In genomic region chr2:112266780-112267179, GRCm38 (mm10) we compare ENCODE assay signal across 8 mouse cellular contexts. TPM values are rescaled to one million over a fixed set of nuclear protein-coding genes. Genes with fewer than 3 reads are reported as not detected.
DNase-seq lines count a peak whose midpoint lies in the region; ATAC-seq and TF ChIP-seq lines count a peak whose summit lies in the region.

No protein-coding gene starts in this region.

- no peak for TF ChIP-seq POLR2A in MEL (IDR thresholded peaks at IDR 0.05; ENCODE audit: control insufficient read depth in 1 of 2, insufficient read depth in 1 of 2, low read depth in 1 of 2, low read length in 2 of 2, poor library complexity in 1 of 2)

- H3K4me1 ChIP-seq in MEL (ENCODE audit: control insufficient read depth in 1 of 2, insufficient read depth in 2 of 2, low read length in 2 of 2): peaks cover 19 to 20% of the 10 kb centered on the region in 2 experiments
- H3K4me1 ChIP-seq in erythroblast, embryonic 14.5 days (ENCODE audit: control insufficient read depth): peaks cover 76% of the 10 kb centered on the region
- peaks cover 35% of the 10 kb centered on the region for H3K4me1 ChIP-seq in hindbrain, embryonic 12.5 days
- H3K4me1 ChIP-seq in lung, postnatal 0 days (ENCODE audit: insufficient read depth, low read depth, low read length): peaks cover 5% of the 10 kb centered on the region; the same call in 1 of the 2 replicates
- peaks cover 10% of the 10 kb centered on the region for H3K4me1 ChIP-seq in stomach, embryonic 15.5 days

- H3K9ac ChIP-seq in MEL (ENCODE audit: control insufficient read depth, low read depth, low read length, poor library complexity, severe bottlenecking): peak overlapping the region; percentile 52
- peak overlapping the region; percentile 81 for H3K9ac ChIP-seq in hindbrain, embryonic 12.5 days
- H3K9ac ChIP-seq in lung, postnatal 0 days (replicated peaks; ENCODE audit: low read depth): peak overlapping the region; percentile 73
- H3K9ac ChIP-seq in stomach, embryonic 15.5 days: no peak overlapping the region

- H3K4me2 ChIP-seq in hindbrain, embryonic 12.5 days (replicated peaks): peak overlapping the region; percentile 92
- H3K4me2 ChIP-seq in lung, postnatal 0 days (replicated peaks; ENCODE audit: low read depth, low read length): peak overlapping the region; percentile 67
- H3K4me2 ChIP-seq in stomach, embryonic 15.5 days: peak overlapping the region; percentile 76

- peak overlapping the region; percentile 66 to 75 for H3K4me3 ChIP-seq in MEL (ENCODE audit: control insufficient read depth in 1 of 2, insufficient read depth in 1 of 2, low read depth in 2 of 2, low read length in 2 of 2)
- H3K4me3 ChIP-seq in erythroblast, embryonic 14.5 days (replicated peaks): peak overlapping the region; percentile 100
- peak overlapping the region; percentile 82 for H3K4me3 ChIP-seq in hindbrain, embryonic 12.5 days
- peak overlapping the region; percentile 84 for H3K4me3 ChIP-seq in lung, postnatal 0 days (ENCODE audit: low read depth, low read length)
- H3K4me3 ChIP-seq in stomach, embryonic 15.5 days (replicated peaks): peak overlapping the region; percentile 78

- DNase-seq in gastrocnemius, adult 18-20 months (ENCODE audit: low spot score): peak; percentile 59
- DNase-seq in gastrocnemius, postnatal 36 days: no peak
- peak; percentile 71 for DNase-seq in MEL (ENCODE audit: low read depth, low spot score)
- DNase-seq in lung, postnatal 0 days (ENCODE audit: low spot score): no peak
- DNase-seq in layer of hippocampus, postnatal 25 days (ENCODE audit: extremely low spot score in 1 of 2, low spot score in 1 of 2): no peak

- no peaks in the 10 kb centered on the region for H3K27me3 ChIP-seq in MEL (ENCODE audit: control insufficient read depth in 1 of 2, insufficient read depth in 2 of 2, low read length in 2 of 2)
- H3K27me3 ChIP-seq in erythroblast, embryonic 14.5 days (ENCODE audit: control insufficient read depth): no peaks in the 10 kb centered on the region
- H3K27me3 ChIP-seq in hindbrain, embryonic 12.5 days: no peaks in the 10 kb centered on the region
- H3K27me3 ChIP-seq in lung, postnatal 0 days (replicated peaks; ENCODE audit: insufficient read depth, low read length): no peaks in the 10 kb centered on the region
- no peaks in the 10 kb centered on the region for H3K27me3 ChIP-seq in stomach, embryonic 15.5 days (replicated peaks)

- no peak for TF ChIP-seq EP300 in MEL (IDR thresholded peaks at IDR 0.05; ENCODE audit: low read depth in 1 of 2, low read length in 2 of 2)
- TF ChIP-seq EP300 in lung, postnatal 0 days (IDR thresholded peaks at IDR 0.05): no peak

- H3K79me2 ChIP-seq in MEL (ENCODE audit: control insufficient read depth, insufficient read depth, low read length, poor library complexity): peaks cover 39% of the 10 kb centered on the region

- no peak for ATAC-seq in hindbrain, embryonic 12.5 days (ENCODE audit: low FRiP score)
- no peak for ATAC-seq in lung, postnatal 0 days
- no peak for ATAC-seq in stomach, embryonic 15.5 days (ENCODE audit: insufficient read depth, low FRiP score, low read depth)

- peaks cover 3 to 30% of the 10 kb centered on the region in 2 experiments; a peak in 3 of 4 replicates for H3K36me3 ChIP-seq in MEL (ENCODE audit: control insufficient read depth in 1 of 2, insufficient read depth in 2 of 2, low read length in 2 of 2)
- peaks cover 19% of the 10 kb centered on the region for H3K36me3 ChIP-seq in erythroblast, embryonic 14.5 days (ENCODE audit: control insufficient read depth)
- H3K36me3 ChIP-seq in hindbrain, embryonic 12.5 days: no peaks in the 10 kb centered on the region
- no peaks in the 10 kb centered on the region for H3K36me3 ChIP-seq in lung, postnatal 0 days (ENCODE audit: insufficient read depth, low read length)
- H3K36me3 ChIP-seq in stomach, embryonic 15.5 days: no peaks in the 10 kb centered on the region

- peak overlapping the region; percentile 92 for H3K27ac ChIP-seq in MEL (ENCODE audit: control insufficient read depth, low read depth, low read length)
- no peak overlapping the region for H3K27ac ChIP-seq in hindbrain, embryonic 12.5 days
- H3K27ac ChIP-seq in lung, postnatal 0 days (ENCODE audit: low read length): peak overlapping the region; percentile 93; the same call in 1 of the 2 replicates
- no peak overlapping the region for H3K27ac ChIP-seq in stomach, embryonic 15.5 days

- H3K9me3 ChIP-seq in MEL (replicated peaks; ENCODE audit: insufficient read depth, low read length): no peaks in the 10 kb centered on the region
- no peaks in the 10 kb centered on the region for H3K9me3 ChIP-seq in erythroblast, embryonic 14.5 days (ENCODE audit: control insufficient read depth, low read length)
- no peaks in the 10 kb centered on the region for H3K9me3 ChIP-seq in hindbrain, embryonic 12.5 days (replicated peaks)
- H3K9me3 ChIP-seq in lung, postnatal 0 days (ENCODE audit: low read length): no peaks in the 10 kb centered on the region
- no peaks in the 10 kb centered on the region for H3K9me3 ChIP-seq in stomach, embryonic 15.5 days

- no peak for TF ChIP-seq RAD21 in MEL (IDR thresholded peaks at IDR 0.05; ENCODE audit: low read depth, low read length)

- no peak for TF ChIP-seq CTCF in MEL (IDR thresholded peaks at IDR 0.05 in 2 of 3, conservative IDR thresholded peaks at IDR 0.05 in 1 of 3; ENCODE audit: control insufficient read depth in 1 of 3, insufficient read depth in 1 of 3, low read depth in 2 of 3, low read length in 3 of 3, poor library complexity in 1 of 3, severe bottlenecking in 1 of 3)
- no peak for TF ChIP-seq CTCF in lung, postnatal 0 days (IDR thresholded peaks at IDR 0.05)

- 55% methylated on average over 10 of the region's 10 CpGs for WGBS in hindbrain, embryonic 12.5 days
- 26% methylated on average over 10 of the region's 10 CpGs for whole genome bisulfite sequencing in lung, postnatal 0 days
- WGBS in stomach, embryonic 15.5 days: 24% methylated on average over 10 of the region's 10 CpGs

- intact Hi-C loops in gastrocnemius, postnatal 36 days (cut with DNase I): loop anchor here (10.0 kb wide), 1 partner anchor 48 kb away; no protein-coding TSS in a partner anchor

RNA-seq across cellular contexts. Expression of gene Gm21985, which starts 0.7 kb away (rescaled TPM):
- under 1 TPM; 0.24 to 0.80 TPM for total RNA-seq in gastrocnemius, adult 18-20 months (2021)
- total RNA-seq in gastrocnemius, postnatal 36 days (2021): under 1 TPM in 1 of 2 experiments, not detected in 1; 0.44 TPM
- total RNA-seq in MEL (2012; rRNA removed): 0.04 TPM in 1 of 2 replicates, not detected in the other
- not detected for polyA plus RNA-seq in MEL (2012; ENCODE audit: insufficient read depth in 1 of 2, insufficient read length in 2 of 2, low read depth in 1 of 2, low replicate concordance in 2 of 2, missing spikeins in 1 of 2)
- not detected in 2 replicates for polyA plus RNA-seq in erythroblast, embryonic 14.5 days (2012)
- polyA plus RNA-seq in hindbrain, embryonic 12.5 days (2016; fragmentation: Nextera tagmentation; extraction: Ambion mirVana): not detected in 2 replicates
- polyA plus RNA-seq in lung, postnatal 0 days (2015; fragmentation: Nextera tagmentation; extraction: Ambion mirVana): not detected in 2 replicates
- polyA plus RNA-seq in stomach, embryonic 15.5 days (2015; fragmentation: Nextera tagmentation; extraction: Ambion mirVana): not detected in 2 replicates
- total RNA-seq in layer of hippocampus, postnatal 25 days (2021): 1 to 10 TPM in 1 of 2 experiments, under 1 TPM in 1; 0.54 to 5.3 TPM

RNA-seq across cellular contexts. Expression of gene Slc12a6, which starts 1.2 kb away (rescaled TPM):
- 10 to 100 TPM; 26.2 to 26.4 TPM for total RNA-seq in gastrocnemius, adult 18-20 months (2021)
- 10 to 100 TPM; 18.5 to 27.1 TPM for total RNA-seq in gastrocnemius, postnatal 36 days (2021)
- total RNA-seq in MEL (2012; rRNA removed): 20.4 and 21.7 TPM in 2 replicates
- 10 to 100 TPM in 1 of 2 experiments, not detected in 1; 21.2 TPM for polyA plus RNA-seq in MEL (2012; ENCODE audit: insufficient read depth in 1 of 2, insufficient read length in 2 of 2, low read depth in 1 of 2, low replicate concordance in 2 of 2, missing spikeins in 1 of 2)
- polyA plus RNA-seq in erythroblast, embryonic 14.5 days (2012): 0.24 and 0.47 TPM in 2 replicates
- polyA plus RNA-seq in hindbrain, embryonic 12.5 days (2016; fragmentation: Nextera tagmentation; extraction: Ambion mirVana): 20.4 and 21.1 TPM in 2 replicates
- 9.0 and 9.7 TPM in 2 replicates for polyA plus RNA-seq in lung, postnatal 0 days (2015; fragmentation: Nextera tagmentation; extraction: Ambion mirVana)
- polyA plus RNA-seq in stomach, embryonic 15.5 days (2015; fragmentation: Nextera tagmentation; extraction: Ambion mirVana): 10.5 and 11.8 TPM in 2 replicates
- 100 to 1,000 TPM in 1 of 2 experiments, 10 to 100 TPM in 1; 94.4 to 109 TPM for total RNA-seq in layer of hippocampus, postnatal 25 days (2021)

RNA-seq across cellular contexts. Expression of gene Nop10, which starts 5.1 kb away (rescaled TPM):
- total RNA-seq in gastrocnemius, adult 18-20 months (2021): 10 to 100 TPM; 52.3 to 59.1 TPM
- total RNA-seq in gastrocnemius, postnatal 36 days (2021): 10 to 100 TPM; 46.2 to 50.4 TPM
- total RNA-seq in MEL (2012; rRNA removed): 275 and 283 TPM in 2 replicates
- 100 to 1,000 TPM in 1 of 2 experiments, not detected in 1; 253 TPM for polyA plus RNA-seq in MEL (2012; ENCODE audit: insufficient read depth in 1 of 2, insufficient read length in 2 of 2, low read depth in 1 of 2, low replicate concordance in 2 of 2, missing spikeins in 1 of 2)
- 1.5 and 1.9 TPM in 2 replicates for polyA plus RNA-seq in erythroblast, embryonic 14.5 days (2012)
- 118 and 127 TPM in 2 replicates for polyA plus RNA-seq in hindbrain, embryonic 12.5 days (2016; fragmentation: Nextera tagmentation; extraction: Ambion mirVana)
- 116 and 120 TPM in 2 replicates for polyA plus RNA-seq in lung, postnatal 0 days (2015; fragmentation: Nextera tagmentation; extraction: Ambion mirVana)
- 213 and 223 TPM in 2 replicates for polyA plus RNA-seq in stomach, embryonic 15.5 days (2015; fragmentation: Nextera tagmentation; extraction: Ambion mirVana)
- 10 to 100 TPM; 53.6 to 59.6 TPM for total RNA-seq in layer of hippocampus, postnatal 25 days (2021)

RNA-seq across cellular contexts. Expression of gene Nutm1, which starts 7.7 kb away (rescaled TPM):
- total RNA-seq in gastrocnemius, adult 18-20 months (2021): not detected
- not detected for total RNA-seq in gastrocnemius, postnatal 36 days (2021)
- 0.04 TPM in 1 of 2 replicates, not detected in the other for total RNA-seq in MEL (2012; rRNA removed)
- under 1 TPM in 1 of 2 experiments, not detected in 1; 0.13 TPM for polyA plus RNA-seq in MEL (2012; ENCODE audit: insufficient read depth in 1 of 2, insufficient read length in 2 of 2, low read depth in 1 of 2, low replicate concordance in 2 of 2, missing spikeins in 1 of 2)
- polyA plus RNA-seq in erythroblast, embryonic 14.5 days (2012): not detected in 2 replicates
- polyA plus RNA-seq in hindbrain, embryonic 12.5 days (2016; fragmentation: Nextera tagmentation; extraction: Ambion mirVana): 0.05 and 0.09 TPM in 2 replicates
- polyA plus RNA-seq in lung, postnatal 0 days (2015; fragmentation: Nextera tagmentation; extraction: Ambion mirVana): 0.02 TPM in 1 of 2 replicates, not detected in the other
- polyA plus RNA-seq in stomach, embryonic 15.5 days (2015; fragmentation: Nextera tagmentation; extraction: Ambion mirVana): 0.04 TPM in 1 of 2 replicates, not detected in the other
- total RNA-seq in layer of hippocampus, postnatal 25 days (2021): not detected

RNA-seq across cellular contexts. Expression of gene Lpcat4, which starts 27.5 kb away (rescaled TPM):
- 1 to 10 TPM in 1 of 2 experiments, under 1 TPM in 1; 0.82 to 1.1 TPM for total RNA-seq in gastrocnemius, adult 18-20 months (2021)
- 1 to 10 TPM in 1 of 2 experiments, under 1 TPM in 1; 0.69 to 1.0 TPM for total RNA-seq in gastrocnemius, postnatal 36 days (2021)
- 11.7 and 13.9 TPM in 2 replicates for total RNA-seq in MEL (2012; rRNA removed)
- 10 to 100 TPM in 1 of 2 experiments, not detected in 1; 69.9 TPM for polyA plus RNA-seq in MEL (2012; ENCODE audit: insufficient read depth in 1 of 2, insufficient read length in 2 of 2, low read depth in 1 of 2, low replicate concordance in 2 of 2, missing spikeins in 1 of 2)
- polyA plus RNA-seq in erythroblast, embryonic 14.5 days (2012): 0.11 and 0.85 TPM in 2 replicates
- 12.1 and 15.5 TPM in 2 replicates for polyA plus RNA-seq in hindbrain, embryonic 12.5 days (2016; fragmentation: Nextera tagmentation; extraction: Ambion mirVana)
- 11.0 and 11.9 TPM in 2 replicates for polyA plus RNA-seq in lung, postnatal 0 days (2015; fragmentation: Nextera tagmentation; extraction: Ambion mirVana)
- 27.0 and 28.0 TPM in 2 replicates for polyA plus RNA-seq in stomach, embryonic 15.5 days (2015; fragmentation: Nextera tagmentation; extraction: Ambion mirVana)
- total RNA-seq in layer of hippocampus, postnatal 25 days (2021): 10 to 100 TPM; 78.7 to 95.6 TPM

Comparison
In these comparisons a context has a peak if more than half of its experiments do, and no peak if none do; other contexts are left out.
1. DNase-seq: peak in gastrocnemius, adult 18-20 months (single experiment) and MEL (single experiment); none in gastrocnemius, postnatal 36 days (0 of 2), lung, postnatal 0 days (single experiment) and layer of hippocampus, postnatal 25 days (0 of 2).
2. H3K27ac ChIP-seq: peak in MEL (single experiment) and lung, postnatal 0 days (single experiment); none in hindbrain, embryonic 12.5 days (single experiment) and stomach, embryonic 15.5 days (single experiment).
3. Peak in every context shown above with its lines, with median percentiles within 50 percentile points of each other: H3K4me3 ChIP-seq and H3K4me2 ChIP-seq.